Mouse (Mus musculus): ENCODE data around the gene B3gat2.

DNA sequence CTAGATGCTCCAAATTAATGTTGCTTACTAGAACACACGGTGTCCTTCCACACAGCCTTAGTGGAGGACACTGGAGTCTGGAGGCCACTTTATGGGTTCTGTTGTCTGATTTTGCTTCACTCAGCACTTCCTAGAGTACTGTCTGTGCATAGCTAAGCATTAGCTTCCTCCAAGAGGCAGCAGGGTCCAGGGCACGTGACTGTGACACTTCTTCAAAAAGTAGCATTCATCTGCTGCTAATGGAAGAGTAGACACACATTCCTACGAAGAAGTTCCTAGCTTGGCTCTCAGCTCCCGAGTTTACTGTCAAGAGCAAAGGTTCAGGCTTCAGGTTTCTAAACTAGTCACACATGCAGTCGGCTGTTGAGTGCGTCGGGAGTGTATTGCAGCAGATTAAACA is 82.2 kb downstream of the B3gat2 start:
- TF ChIP-seq CTCF (IDR thresholded peaks at IDR 0.05; ENCODE audit: low read depth, low read length) = no peak
- no peak for TF ChIP-seq POLR2A (IDR thresholded peaks at IDR 0.05; ENCODE audit: borderline replicate concordance, low read depth, low read length)
